Mouse (Mus musculus) intestine, postnatal 0 days (tissue): ENCODE measurements at regions not wholly inside any gene's neighbourhood (a gene's known extent, or its start where the extent isn't known, plus 50 kb on each side); places are given as distances from the start of the nearest gene placed in this dataset.

Experiments used
- ATAC-seq: fragments of 200-750 bp; cut with Nextera tagmentation; 2 replicates; pipeline ENCODE4 v1.8.0; 2017; ENCODE audit warnings: mild to moderate bottlenecking, moderate TSS enrichment, moderate library complexity
- H3K27ac ChIP-seq: fragments of 300-500 bp; sonication (generic); 2 replicates; pipeline ENCODE4 v1.5.1; 2014; ENCODE audit warnings: mild to moderate bottlenecking, low read depth, low read length, moderate library complexity
- H3K27me3 ChIP-seq: fragments of 300-500 bp; sonication (generic); replicated peaks from 2 replicates; pipeline ENCODE4 v1.6.1; 2014; ENCODE audit warnings: low read length, mixed read lengths; ENCODE audit not compliant: control insufficient read depth, insufficient read depth
- H3K36me3 ChIP-seq: fragments of 300-500 bp; sonication (generic); 2 replicates; pipeline ENCODE4 v1.6.1; 2014; ENCODE audit warnings: mild to moderate bottlenecking, moderate library complexity; ENCODE audit not compliant: control insufficient read depth, insufficient read depth
- H3K4me1 ChIP-seq: fragments of 300-500 bp; sonication (generic); replicated peaks from 2 replicates; pipeline ENCODE4 v1.6.1; 2014; ENCODE audit warnings: antibody characterized with exemption, low read length, mixed read lengths; ENCODE audit not compliant: control insufficient read depth, insufficient read depth
- H3K4me2 ChIP-seq: fragments of 300-500 bp; sonication (generic); replicated peaks from 2 replicates; pipeline ENCODE4 v1.6.1; 2014; ENCODE audit warnings: low read depth, mild to moderate bottlenecking, moderate library complexity
- H3K4me3 ChIP-seq: fragments of 300-500 bp; sonication (generic); 2 replicates; pipeline ENCODE4 v1.5.1; 2014; ENCODE audit warnings: low read depth, low read length
- H3K9ac ChIP-seq: fragments of 300-500 bp; sonication (generic); 2 replicates; pipeline ENCODE4 v1.6.1; 2014; ENCODE audit warnings: mild to moderate bottlenecking, low read depth, low read length
- H3K9me3 ChIP-seq: fragments of 300-500 bp; sonication (generic); 2 replicates; pipeline ENCODE4 v1.6.1; 2016; ENCODE audit warnings: mixed run types; ENCODE audit not compliant: control insufficient read depth
- CTCF ChIP-seq: sonication (generic); IDR thresholded peaks from 2 replicates; pipeline ENCODE4 v1.5.1; 2016; ENCODE audit warnings: low read depth, mild to moderate bottlenecking, control low read depth, antibody characterized with exemption, moderate library complexity
- WGBS: fragments of 180-500 bp; shearing (Covaris S2); extraction: QIAGEN DNeasy Blood & Tissue Kit; methylation state at CpG from one replicate; pipeline ENCODE4 v1.1.7; 2014; 5-methylcytosine and 5-hydroxymethylcytosine counted together

DNA sequence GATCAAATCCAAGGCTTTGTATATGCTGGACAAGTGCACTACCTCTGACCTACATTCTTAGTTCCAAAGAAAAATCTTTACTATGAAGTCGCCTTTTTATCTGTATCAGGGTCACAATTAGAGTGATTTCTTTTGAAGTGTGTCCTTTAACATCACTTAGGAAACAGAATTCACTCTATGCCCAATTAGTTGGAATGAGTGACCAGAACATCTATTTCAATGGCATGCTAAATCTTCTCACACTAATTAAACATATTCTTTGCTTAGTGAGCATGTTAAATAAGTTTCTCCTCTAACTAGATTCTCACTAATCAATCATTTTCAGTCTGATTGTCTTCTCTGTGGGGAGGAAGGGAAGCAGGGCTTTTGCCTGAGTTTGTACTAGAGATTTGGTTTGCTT lies 84.9 kb downstream of the Arl6ip6 start:
- no peaks in the 10 kb centered on the region for H3K36me3 ChIP-seq
- H3K4me1 ChIP-seq, result no peaks in the 10 kb centered on the region
- H3K27ac ChIP-seq, result no peak overlapping the region
- no peaks in the 10 kb centered on the region for H3K9me3 ChIP-seq
- no peak for ATAC-seq
- WGBS, result 33% methylated on average over 1 of the region's 1 CpGs
- no peak overlapping the region for H3K4me3 ChIP-seq
- H3K27me3 ChIP-seq, result no peaks in the 10 kb centered on the region
- TF ChIP-seq CTCF, result no peak
- H3K4me2 ChIP-seq, result no peak overlapping the region
- no peak overlapping the region for H3K9ac ChIP-seq

DNA sequence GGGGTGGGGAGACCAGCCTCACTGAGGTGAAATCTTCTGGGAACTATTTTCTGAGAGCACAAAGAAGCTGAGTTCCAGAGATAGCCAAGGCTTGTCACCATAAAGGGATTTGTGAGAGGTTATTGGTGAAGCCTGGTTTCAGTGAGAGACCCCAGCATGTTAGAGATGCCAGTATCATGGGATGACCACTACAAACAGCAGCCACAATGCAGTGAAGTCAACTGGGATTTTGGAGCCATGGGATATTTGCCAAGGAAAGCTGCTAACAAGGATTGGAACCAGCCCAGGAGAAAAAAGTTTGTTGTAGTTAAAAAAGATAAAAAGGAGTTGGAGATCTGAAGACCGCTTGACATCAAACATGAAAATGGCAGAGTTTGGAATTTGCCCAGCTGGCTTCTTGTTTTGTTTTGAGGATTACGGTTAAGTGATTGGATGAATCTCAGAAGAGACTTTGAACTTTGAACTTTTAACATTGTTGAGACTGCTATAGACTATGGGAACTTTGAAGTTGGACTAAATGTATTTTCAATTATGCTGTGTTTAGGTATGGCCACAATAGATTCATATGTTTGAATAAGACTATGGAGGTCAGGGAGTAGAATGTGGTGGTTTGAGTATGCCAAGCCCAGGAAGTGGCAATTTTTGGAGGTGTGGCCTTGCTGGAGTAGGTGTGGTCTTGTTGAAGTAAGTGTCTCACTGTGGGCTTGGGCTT lies 110.3 kb downstream of the Arl6ip6 start:
- Histone ChIP-seq H3K27ac (no peak overlapping the region), H3K4me2 (no peak overlapping the region), H3K4me3 (no peak overlapping the region), H3K9ac (no peak overlapping the region), H3K27me3 (no peaks in the 10 kb centered on the region), H3K36me3 (no peaks in the 10 kb centered on the region), H3K9me3 (no peaks in the 10 kb centered on the region), H3K4me1 (no peaks in the 10 kb centered on the region)
- TF ChIP-seq CTCF, result no peak
- 68% methylated on average over 2 of the region's 2 CpGs for WGBS
- ATAC-seq, result no peak

DNA sequence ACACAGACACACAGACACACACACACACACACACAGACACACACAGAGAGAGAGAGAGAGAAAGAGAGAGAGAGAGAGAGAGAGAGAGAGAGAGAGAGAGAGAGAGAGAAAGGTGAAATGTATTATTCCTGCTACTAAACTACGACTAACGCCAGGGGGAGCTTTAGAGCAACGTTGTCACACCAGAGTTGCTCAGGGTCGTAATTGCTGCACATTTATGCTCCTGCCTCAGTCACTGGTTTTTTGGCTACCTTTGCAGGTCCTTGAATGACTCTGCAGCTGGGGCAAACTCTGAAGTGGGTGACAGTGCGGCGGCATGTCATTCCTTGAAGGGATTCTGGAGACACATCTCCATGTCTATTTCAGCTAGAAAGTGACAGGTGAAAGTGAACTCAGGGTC lies 139.2 kb downstream of the Arl6ip6 start:
- Histone ChIP-seq H3K4me1 (no peaks in the 10 kb centered on the region), H3K9me3 (no peaks in the 10 kb centered on the region), H3K9ac (no peak overlapping the region), H3K27me3 (no peaks in the 10 kb centered on the region), H3K36me3 (no peaks in the 10 kb centered on the region), H3K27ac (no peak overlapping the region), H3K4me3 (no peak overlapping the region), H3K4me2 (no peak overlapping the region)
- peak; percentile 66 for TF ChIP-seq CTCF
- 40% methylated on average over 6 of the region's 6 CpGs for WGBS
- ATAC-seq, result no peak

DNA sequence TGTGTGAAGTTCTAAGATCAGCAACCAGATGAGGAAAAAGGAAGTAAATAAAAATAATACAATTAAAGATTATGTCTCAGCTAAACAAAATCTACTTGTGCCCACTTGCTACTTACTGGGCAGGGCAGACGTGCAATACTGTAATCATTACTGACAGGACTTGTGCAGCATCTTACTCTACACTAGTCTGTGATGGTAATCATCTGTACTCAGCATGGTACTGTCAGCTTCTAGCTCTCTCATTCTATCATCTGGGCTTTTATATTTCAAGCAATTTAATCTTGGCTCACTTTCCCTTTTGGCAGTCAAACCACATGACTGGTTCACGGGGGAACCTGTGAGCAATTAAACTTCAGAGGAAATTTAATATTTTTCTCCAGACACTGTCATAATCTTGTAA lies 167.5 kb downstream of the Arl6ip6 start:
- Histone ChIP-seq H3K4me1 (no peaks in the 10 kb centered on the region), H3K9ac (no peak overlapping the region), H3K4me3 (no peak overlapping the region), H3K36me3 (no peaks in the 10 kb centered on the region), H3K9me3 (no peaks in the 10 kb centered on the region), H3K27ac (no peak overlapping the region), H3K27me3 (no peaks in the 10 kb centered on the region), H3K4me2 (no peak overlapping the region)
- no peak for TF ChIP-seq CTCF
- ATAC-seq, result no peak
- 47% methylated on average over 2 of the region's 2 CpGs for whole genome bisulfite sequencing

GRCm38 (mm10) chr2:53382348-53382747 lies 190.8 kb downstream of the Arl6ip6 start:
- no peaks in the 10 kb centered on the region for H3K27me3 ChIP-seq
- no peak overlapping the region for H3K9ac ChIP-seq
- H3K36me3 ChIP-seq, result no peaks in the 10 kb centered on the region
- H3K4me1 ChIP-seq, result no peaks in the 10 kb centered on the region
- no peak overlapping the region for H3K27ac ChIP-seq
- 17% methylated on average over 1 of the region's 1 CpGs for WGBS
- no peaks in the 10 kb centered on the region for H3K9me3 ChIP-seq
- H3K4me2 ChIP-seq, result no peak overlapping the region
- H3K4me3 ChIP-seq, result no peak overlapping the region
- ATAC-seq, result no peak
- no peak for TF ChIP-seq CTCF

DNA sequence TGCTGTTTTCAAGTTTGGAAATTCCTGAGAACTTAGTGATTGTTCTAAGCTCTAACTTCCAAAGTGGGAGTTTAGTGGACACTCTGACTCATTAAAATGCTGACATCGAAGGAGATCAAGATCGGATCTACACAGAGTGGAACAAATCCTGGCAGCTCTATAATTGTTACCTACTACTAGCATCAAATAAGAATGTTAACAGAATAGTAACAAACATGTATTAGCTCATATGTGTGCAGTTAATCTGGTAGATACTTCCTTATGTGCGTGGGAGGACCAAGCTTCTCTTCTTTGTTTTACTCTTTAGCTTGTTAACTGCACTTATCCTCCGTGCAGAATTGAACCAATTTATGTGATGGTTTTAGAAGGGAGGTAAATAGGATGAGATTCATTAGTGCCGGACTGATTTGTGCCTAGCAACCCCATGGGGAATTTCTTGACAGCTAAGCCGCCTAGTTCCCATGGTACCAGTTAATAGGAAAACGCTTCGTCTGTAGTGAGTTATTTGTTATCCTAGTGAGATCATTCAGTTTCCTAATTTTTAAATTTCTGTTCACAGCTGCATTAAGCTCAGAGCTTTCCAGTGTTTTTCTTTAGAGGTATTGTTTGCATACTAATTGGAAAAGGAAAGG lies 193.1 kb downstream of the Arl6ip6 start:
- Histone ChIP-seq H3K4me2 (no peak overlapping the region), H3K27me3 (no peaks in the 10 kb centered on the region), H3K9me3 (no peaks in the 10 kb centered on the region), H3K9ac (no peak overlapping the region), H3K27ac (no peak overlapping the region), H3K4me1 (no peaks in the 10 kb centered on the region), H3K36me3 (no peaks in the 10 kb centered on the region), H3K4me3 (no peak overlapping the region)
- ATAC-seq, result no peak
- WGBS, result 81% methylated on average over 8 of the region's 8 CpGs
- TF ChIP-seq CTCF, result no peak
